Mouse (Mus musculus) midbrain, embryonic 11.5 days (tissue): ENCODE measurements at regions not wholly inside any gene's neighbourhood (a gene's known extent, or its start where the extent isn't known, plus 50 kb on each side); places are given as distances from the start of the nearest gene placed in this dataset.

Experiments used
- ATAC-seq: fragments of 200-750 bp; cut with Nextera tagmentation; 2 replicates; pipeline ENCODE4 v1.8.0; 2017; ENCODE audit warnings: moderate TSS enrichment, moderate library complexity; ENCODE audit not compliant: low FRiP score
- DNase-seq: peaks from one replicate; pipeline ENCODE4 v3.0.0; 2015; ENCODE audit warnings: low spot score; ENCODE audit errors: missing footprints
- H3K27ac ChIP-seq: fragments of 300-500 bp; sonication (generic); 2 replicates; pipeline ENCODE4 v1.5.1; 2014; ENCODE audit warnings: low read depth, low read length
- H3K27me3 ChIP-seq: fragments of 300-500 bp; sonication (generic); 2 replicates; pipeline ENCODE4 v1.6.1; 2014; ENCODE audit warnings: mild to moderate bottlenecking, low read length, moderate library complexity, mixed read lengths; ENCODE audit not compliant: control insufficient read depth, insufficient read depth
- H3K36me3 ChIP-seq: fragments of 300-500 bp; sonication (generic); 2 replicates; pipeline ENCODE4 v1.6.1; 2014; ENCODE audit warnings: mild to moderate bottlenecking, low read length, moderate library complexity, mixed read lengths; ENCODE audit not compliant: control insufficient read depth, insufficient read depth
- H3K4me1 ChIP-seq: fragments of 300-500 bp; sonication (generic); 2 replicates; pipeline ENCODE4 v1.6.1; 2014; ENCODE audit warnings: low read length; ENCODE audit not compliant: control insufficient read depth, insufficient read depth
- H3K4me2 ChIP-seq: fragments of 300-500 bp; sonication (generic); 2 replicates; pipeline ENCODE4 v1.6.1; 2014; ENCODE audit warnings: mild to moderate bottlenecking, moderate library complexity
- H3K4me3 ChIP-seq: fragments of 300-500 bp; sonication (generic); 2 replicates; pipeline ENCODE4 v1.5.1; 2014; ENCODE audit warnings: low read depth, low read length
- H3K9ac ChIP-seq: fragments of 300-500 bp; sonication (generic); 2 replicates; pipeline ENCODE4 v1.6.1; 2014; ENCODE audit warnings: low read length
- H3K9me3 ChIP-seq: fragments of 300-500 bp; sonication (generic); 2 replicates; pipeline ENCODE4 v1.6.1; 2016; ENCODE audit warnings: low read length; ENCODE audit not compliant: control insufficient read depth
- WGBS: fragments of 180-500 bp; shearing (Covaris S2); extraction: QIAGEN DNeasy Blood & Tissue Kit; methylation state at CpG from one replicate; pipeline ENCODE4 v1.1.7; 2014; 5-methylcytosine and 5-hydroxymethylcytosine counted together

- ATAC-seq (no peak), DNase-seq (no peak)
- no peak overlapping the region for H3K4me2 ChIP-seq
- H3K36me3 ChIP-seq, result no peaks in the 10 kb centered on the region
- H3K9ac ChIP-seq, result no peak overlapping the region
- no peak overlapping the region for H3K4me3 ChIP-seq
- H3K27me3 ChIP-seq, result no peaks in the 10 kb centered on the region; the same call in 1 of the 2 replicates
- no peak overlapping the region for H3K27ac ChIP-seq
- H3K9me3 ChIP-seq, result no peaks in the 10 kb centered on the region
- WGBS, result 97% methylated on average over 11 of the region's 11 CpGs
- H3K4me1 ChIP-seq, result 0 out of 2 replicates have a peak, but pooled peaks cover 5% of the 10 kb centered on the region
Measured at GRCm38 (mm10) chr5:119559696-119560095, 110.8 kb upstream of the Tbx3 start.

- 96% methylated on average over 5 of the region's 5 CpGs for WGBS
- Histone ChIP-seq H3K9ac (no peak overlapping the region), H3K9me3 (no peaks in the 10 kb centered on the region), H3K27me3 (no peaks in the 10 kb centered on the region; the same call in 1 of the 2 replicates), H3K4me3 (no peak overlapping the region), H3K36me3 (no peaks in the 10 kb centered on the region), H3K4me2 (no peak overlapping the region), H3K27ac (no peak overlapping the region), H3K4me1 (0 out of 2 replicates have a peak, but pooled peaks cover 5% of the 10 kb centered on the region)
- no peak for ATAC-seq
- DNase-seq, result peak; percentile 61
Measured at GRCm38 (mm10) chr5:119560392-119560791, 110.1 kb upstream of the Tbx3 start.

GRCm38 (mm10) chr5:119561531-119561930 lies 108.9 kb upstream of the Tbx3 start:
- no peaks in the 10 kb centered on the region for H3K9me3 ChIP-seq
- no peaks in the 10 kb centered on the region; the same call in 1 of the 2 replicates for H3K27me3 ChIP-seq
- ATAC-seq (no peak), DNase-seq (peak; percentile 70)
- 0 out of 2 replicates have a peak, but pooled peaks cover 5% of the 10 kb centered on the region for H3K4me1 ChIP-seq
- H3K4me2 ChIP-seq, result no peak overlapping the region
- WGBS, result 82% methylated on average over 7 of the region's 7 CpGs
- H3K27ac ChIP-seq, result no peak overlapping the region
- H3K4me3 ChIP-seq, result no peak overlapping the region
- no peaks in the 10 kb centered on the region for H3K36me3 ChIP-seq
- H3K9ac ChIP-seq, result no peak overlapping the region

- WGBS, result 21% methylated on average over 33 of the region's 33 CpGs
- Histone ChIP-seq H3K9me3 (no peaks in the 10 kb centered on the region), H3K27me3 (no peaks in the 10 kb centered on the region; the same call in 1 of the 2 replicates), H3K4me1 (0 out of 2 replicates have a peak, but pooled peaks cover 5% of the 10 kb centered on the region), H3K9ac (peak overlapping the region; percentile 16; the same call in 1 of the 2 replicates), H3K4me3 (no peak overlapping the region), H3K4me2 (peak overlapping the region; percentile 20; the same call in 1 of the 2 replicates), H3K36me3 (no peaks in the 10 kb centered on the region), H3K27ac (no peak overlapping the region)
- DNase-seq, result no peak
- ATAC-seq, result no peak
Measured at GRCm38 (mm10) chr5:119563510-119564351, 106.7 kb upstream of the Tbx3 start.

GRCm38 (mm10) chr5:119567639-119568038 lies 102.8 kb upstream of the Tbx3 start:
- Histone ChIP-seq H3K27ac (no peak overlapping the region), H3K4me1 (0 out of 2 replicates have a peak, but pooled peaks cover 5% of the 10 kb centered on the region), H3K9me3 (peaks cover under 1% of the 10 kb centered on the region; the same call in 1 of the 2 replicates), H3K4me2 (no peak overlapping the region), H3K27me3 (no peaks in the 10 kb centered on the region; the same call in 1 of the 2 replicates), H3K36me3 (no peaks in the 10 kb centered on the region), H3K4me3 (no peak overlapping the region), H3K9ac (no peak overlapping the region)
- no peak for DNase-seq
- ATAC-seq, result no peak
- WGBS, result 85% methylated on average over 11 of the region's 11 CpGs

- DNase-seq (no peak), ATAC-seq (no peak)
- no peaks in the 10 kb centered on the region for H3K4me1 ChIP-seq
- no peak overlapping the region for H3K4me3 ChIP-seq
- no peaks in the 10 kb centered on the region for H3K27me3 ChIP-seq
- H3K36me3 ChIP-seq, result no peaks in the 10 kb centered on the region
- 77% methylated on average over 8 of the region's 8 CpGs for WGBS
- no peak overlapping the region for H3K27ac ChIP-seq
- no peak overlapping the region for H3K4me2 ChIP-seq
- peaks cover 3% of the 10 kb centered on the region; the same call in 1 of the 2 replicates for H3K9me3 ChIP-seq
- H3K9ac ChIP-seq, result no peak overlapping the region
Measured at GRCm38 (mm10) chr5:119570054-119570453, 100.4 kb upstream of the Tbx3 start.

GRCm38 (mm10) chr5:119571644-119572043 lies 98.8 kb upstream of the Tbx3 start:
- no peak overlapping the region for H3K9ac ChIP-seq
- H3K27me3 ChIP-seq, result no peaks in the 10 kb centered on the region
- no peak overlapping the region for H3K4me3 ChIP-seq
- H3K4me1 ChIP-seq, result no peaks in the 10 kb centered on the region
- H3K27ac ChIP-seq, result no peak overlapping the region
- peaks cover 3% of the 10 kb centered on the region; the same call in 1 of the 2 replicates for H3K9me3 ChIP-seq
- H3K4me2 ChIP-seq, result no peak overlapping the region
- no peaks in the 10 kb centered on the region for H3K36me3 ChIP-seq
- WGBS, result 90% methylated on average over 3 of the region's 3 CpGs
- no peak for ATAC-seq
- DNase-seq, result no peak

- Histone ChIP-seq H3K4me2 (no peak overlapping the region), H3K9me3 (peaks cover 3% of the 10 kb centered on the region; the same call in 1 of the 2 replicates), H3K4me3 (no peak overlapping the region), H3K9ac (no peak overlapping the region), H3K27me3 (no peaks in the 10 kb centered on the region), H3K27ac (no peak overlapping the region), H3K4me1 (no peaks in the 10 kb centered on the region), H3K36me3 (no peaks in the 10 kb centered on the region)
- 69% methylated on average over 14 of the region's 14 CpGs for WGBS
- DNase-seq, result no peak
- ATAC-seq, result no peak
Measured at GRCm38 (mm10) chr5:119575124-119575523, 95.3 kb upstream of the Tbx3 start.

- H3K27me3 ChIP-seq, result no peaks in the 10 kb centered on the region
- H3K9me3 ChIP-seq, result no peaks in the 10 kb centered on the region
- H3K4me3 ChIP-seq, result no peak overlapping the region
- DNase-seq (no peak), ATAC-seq (no peak)
- no peaks in the 10 kb centered on the region for H3K36me3 ChIP-seq
- WGBS, result 93% methylated on average over 2 of the region's 2 CpGs
- H3K4me1 ChIP-seq, result no peaks in the 10 kb centered on the region
- H3K9ac ChIP-seq, result no peak overlapping the region
- H3K27ac ChIP-seq, result no peak overlapping the region
- no peak overlapping the region for H3K4me2 ChIP-seq
Measured at GRCm38 (mm10) chr5:119579288-119579687, 91.2 kb upstream of the Tbx3 start.
